Mouse (Mus musculus) E14TG2a.4 (cell line): ENCODE data around the gene Dhrs7b.

Experiments used
- CTCF ChIP-seq: conservative IDR thresholded peaks from 2 replicates; pipeline ENCODE4 v1.5.1; 2014; ENCODE audit warnings: low read length
- NANOG ChIP-seq: IDR thresholded peaks from 2 replicates; pipeline ENCODE4 v1.6.1; 2014; ENCODE audit warnings: borderline replicate concordance, low read length, mixed read lengths

- TF ChIP-seq CTCF (no peak), NANOG (no peak)
Measured at GRCm38 (mm10) chr11:60880559-60880958, 50.1 kb downstream of the Dhrs7b start.
